Mouse (Mus musculus): Measurements from ENCODE around the gene Olfr1230.

Gene Olfr1230

DNA sequence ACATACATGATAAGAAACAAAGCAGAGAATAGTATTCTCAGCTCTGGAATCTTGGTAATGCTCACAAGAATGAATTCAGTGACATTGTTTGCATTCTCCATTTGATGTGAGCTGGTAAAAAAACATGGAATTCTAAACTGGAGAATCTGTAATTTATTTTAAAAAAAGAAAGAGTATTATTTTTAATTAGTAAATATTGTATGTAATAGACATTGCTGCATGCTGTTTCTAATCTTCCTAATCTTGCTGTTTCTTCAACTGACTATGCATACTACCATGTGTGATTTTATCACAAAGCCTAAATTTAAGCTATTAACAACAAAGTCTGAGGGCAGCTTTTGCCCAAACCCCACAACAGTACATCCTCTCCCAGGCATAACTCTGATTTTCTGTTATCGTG lies at the start of gene Olfr1230:
Gene Olfr1230, minus strand, starts transcription at position 101 of the 400 bp plus-strand sequence.
- no peak for DNase-seq (ENCODE audit: low read depth)

DNA sequence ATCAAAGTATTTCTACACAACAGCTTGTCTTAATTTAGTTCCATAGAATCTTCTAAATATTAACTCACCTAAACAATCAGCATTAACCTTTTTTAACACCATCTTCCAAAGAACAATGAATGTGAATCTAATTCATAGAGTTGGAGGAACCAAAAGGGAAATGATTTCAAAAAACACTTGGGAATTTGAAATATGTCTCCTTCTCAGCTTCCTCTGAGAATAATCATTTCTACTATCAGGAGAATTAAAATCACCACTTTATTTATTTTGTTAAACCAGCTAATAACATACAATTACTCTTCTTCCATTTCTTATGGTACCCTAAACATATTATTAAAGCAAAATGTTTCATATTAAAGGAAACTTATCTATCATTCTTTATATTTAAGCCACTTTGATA lies 45.2 kb upstream of the Olfr1230 start, which contains the start of gene Olfr1233:
Gene Olfr1233, minus strand, starts transcription at position 101 of the 400 bp plus-strand sequence.
- DNase-seq (ENCODE audit: low read depth): no peak

DNA sequence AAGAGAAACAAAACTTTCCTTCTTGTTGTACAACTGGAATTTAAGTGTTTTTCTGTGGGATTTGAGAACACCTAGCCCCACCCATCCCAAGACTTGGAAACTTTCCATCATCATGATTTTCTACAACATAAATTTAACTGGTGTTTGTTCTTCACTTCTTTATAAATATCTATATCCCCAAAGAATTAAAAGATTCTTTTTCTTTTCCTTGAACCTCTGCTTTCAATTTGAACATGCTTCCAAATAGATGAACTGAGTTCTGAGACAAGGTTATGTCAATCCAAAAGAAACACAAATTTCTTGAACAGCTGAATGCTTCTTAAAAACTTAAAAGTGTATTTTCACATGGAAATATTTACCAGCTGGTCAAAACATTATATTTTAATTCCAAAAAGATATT lies 32.5 kb upstream of the Olfr1230 start, which contains the start of gene Olfr1232:
Gene Olfr1232, minus strand, starts transcription at position 101 of the 400 bp plus-strand sequence.
- no peak for DNase-seq (ENCODE audit: low read depth)

DNA sequence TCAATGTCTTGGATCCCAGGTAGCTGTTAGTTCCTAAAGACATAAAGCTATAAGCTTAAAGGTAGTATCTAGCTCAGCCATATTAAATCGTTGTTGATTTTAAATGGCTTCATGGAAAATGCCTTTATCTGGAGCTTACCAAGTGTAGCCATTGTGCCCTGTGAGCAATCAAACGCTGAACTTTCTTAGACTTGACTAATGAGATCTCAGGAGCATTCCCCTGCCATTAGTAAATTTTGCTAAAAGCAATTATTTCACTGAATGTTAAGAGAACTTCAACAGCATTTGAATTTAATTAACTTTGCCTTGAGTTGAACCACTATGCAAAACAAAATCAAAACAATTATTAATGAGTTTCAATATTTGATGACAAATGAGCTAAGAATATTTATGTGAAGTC lies 9.9 kb upstream of the Olfr1230 start, which contains the start of gene Olfr1231:
Gene Olfr1231, minus strand, starts transcription at position 101 of the 400 bp plus-strand sequence.
- DNase-seq (ENCODE audit: low read depth): no peak

DNA sequence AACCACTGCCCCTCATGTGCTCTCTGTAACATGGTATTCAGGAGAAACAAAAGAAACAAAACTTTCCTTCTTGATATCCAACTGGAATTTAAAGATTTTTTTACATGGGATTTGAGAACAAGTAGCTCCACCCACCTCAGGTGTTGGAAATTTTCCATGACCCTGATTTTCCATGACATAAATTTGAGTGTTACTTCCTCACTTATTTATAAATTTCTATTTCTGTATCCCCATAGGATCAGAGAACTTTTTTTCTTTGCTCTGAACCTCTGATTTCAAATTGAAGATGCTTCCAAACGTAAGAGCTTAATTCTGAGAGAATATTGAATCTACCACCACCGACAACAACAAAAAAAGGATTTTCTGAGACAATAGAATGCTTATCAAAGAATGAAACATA lies 9.2 kb downstream of the Olfr1230 start, which contains the start of gene Olfr1229:
Gene Olfr1229, minus strand, starts transcription at position 101 of the 400 bp plus-strand sequence.
- DNase-seq (ENCODE audit: low read depth): no peak

DNA sequence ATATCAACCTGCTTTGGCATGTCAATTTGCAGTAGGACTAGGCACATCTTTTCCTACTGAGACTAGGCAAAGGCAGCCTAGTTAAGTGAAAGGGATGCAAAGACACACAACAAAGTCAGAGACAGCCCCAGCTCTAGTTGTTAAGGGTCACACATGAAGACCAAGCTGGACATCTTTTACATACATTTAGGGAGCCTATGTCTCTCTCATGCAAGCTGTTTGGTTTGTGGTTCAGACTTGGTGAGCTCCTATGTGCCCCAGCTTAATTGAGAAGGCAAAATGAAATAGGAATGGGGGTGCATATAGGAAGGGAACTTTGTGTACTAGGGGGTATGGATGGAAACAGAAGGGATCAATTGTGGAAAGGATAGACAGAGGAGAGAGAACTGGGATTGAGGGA lies 43.1 kb downstream of the Olfr1230 start, which contains the start of gene Olfr1228:
Gene Olfr1228, minus strand, starts transcription at position 101 of the 400 bp plus-strand sequence.
- DNase-seq (ENCODE audit: low read depth): no peak
